Mouse (Mus musculus) spleen, adult 2 months (tissue): Measurements from ENCODE around the gene Vmn1r221.
"Not testable (repeated sequence)": the region's sequence is repeated elsewhere in the genome, so short reads cannot be mapped to it uniquely, and the experiment has no call there.

Source experiments
- CTCF ChIP-seq: fragments of 200-500 bp; IDR thresholded peaks from 2 replicates; pipeline ENCODE4 v1.5.1; 2011; ENCODE audit warnings: mild to moderate bottlenecking, inconsistent platforms; ENCODE audit not compliant: insufficient read depth, insufficient read length, insufficient replicate concordance; ENCODE audit errors: extremely low read depth
- POLR2A ChIP-seq: fragments of 200-500 bp; IDR thresholded peaks from 2 replicates; pipeline ENCODE4 v1.6.1; 2011; ENCODE audit warnings: low read depth, low read length, inconsistent platforms

GRCm38 (mm10) chr13:23213827-23214226 is at the start of gene Vmn1r221:
- TF ChIP-seq POLR2A, CTCF: not testable (repeated sequence)
